Mouse (Mus musculus) frontal cortex, postnatal 36 days (tissue): ENCODE results near the gene Crim1.
A peak's percentile ranks its signal among the peaks of the same experiment; 100 is the strongest.

Experiments
- DNase-seq, 2 experiments: peaks; one replicate each; pipeline ENCODE4 v3.0.0; 2022; ENCODE audit warnings: low spot score in 2 of 2

The Crim1 gene

DNA sequence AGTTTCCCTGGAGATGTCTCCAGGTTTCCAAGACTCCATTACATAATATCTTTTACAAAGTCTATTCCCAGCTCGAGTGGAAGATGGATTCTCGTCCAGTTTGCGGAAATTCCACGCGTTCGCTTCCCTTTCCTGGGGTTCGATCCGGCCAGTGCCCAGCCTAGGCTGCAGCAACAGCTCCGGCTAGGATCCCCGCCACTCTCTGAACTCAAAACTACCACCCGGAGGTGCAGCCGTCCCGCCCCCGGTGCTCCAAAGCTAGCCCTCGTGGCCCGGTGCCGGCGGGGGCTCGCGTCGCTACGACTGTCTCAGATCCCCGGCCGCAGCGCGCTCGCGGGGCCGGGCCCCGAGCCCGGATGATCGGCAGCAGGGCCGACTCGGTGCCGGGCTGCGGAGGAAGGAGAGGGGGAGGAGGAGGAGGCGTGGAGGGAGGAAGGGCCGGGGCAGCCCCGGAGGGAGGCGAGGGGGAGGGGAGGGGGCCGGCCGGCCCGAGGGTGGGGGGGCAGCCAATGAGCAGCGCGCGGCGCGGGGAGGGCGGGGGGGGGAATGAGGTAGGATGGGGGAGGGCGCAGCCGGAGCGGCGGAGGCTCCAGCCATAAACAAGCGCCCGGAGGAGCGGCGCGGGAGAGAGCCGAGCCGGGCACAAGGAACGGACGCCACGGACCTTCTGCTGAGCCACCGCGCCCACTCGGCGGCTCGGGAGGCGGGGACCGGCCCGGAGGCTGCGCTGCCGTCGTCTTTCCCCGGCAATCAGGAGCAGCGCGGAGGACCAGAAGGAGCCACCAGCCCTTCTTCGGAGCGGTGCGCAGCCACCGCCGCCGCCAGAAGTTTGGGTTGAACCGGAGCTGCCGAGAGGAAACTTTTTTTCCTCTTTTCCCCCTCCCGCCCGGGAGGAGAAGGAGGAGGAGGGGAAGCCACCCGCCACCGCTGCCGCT lies at the start of gene Crim1:
Gene Crim1 (plus strand): TSS at position 623 of the 935 bp plus-strand sequence.
- DNase-seq, result peak; percentile 63 to 70

DNA sequence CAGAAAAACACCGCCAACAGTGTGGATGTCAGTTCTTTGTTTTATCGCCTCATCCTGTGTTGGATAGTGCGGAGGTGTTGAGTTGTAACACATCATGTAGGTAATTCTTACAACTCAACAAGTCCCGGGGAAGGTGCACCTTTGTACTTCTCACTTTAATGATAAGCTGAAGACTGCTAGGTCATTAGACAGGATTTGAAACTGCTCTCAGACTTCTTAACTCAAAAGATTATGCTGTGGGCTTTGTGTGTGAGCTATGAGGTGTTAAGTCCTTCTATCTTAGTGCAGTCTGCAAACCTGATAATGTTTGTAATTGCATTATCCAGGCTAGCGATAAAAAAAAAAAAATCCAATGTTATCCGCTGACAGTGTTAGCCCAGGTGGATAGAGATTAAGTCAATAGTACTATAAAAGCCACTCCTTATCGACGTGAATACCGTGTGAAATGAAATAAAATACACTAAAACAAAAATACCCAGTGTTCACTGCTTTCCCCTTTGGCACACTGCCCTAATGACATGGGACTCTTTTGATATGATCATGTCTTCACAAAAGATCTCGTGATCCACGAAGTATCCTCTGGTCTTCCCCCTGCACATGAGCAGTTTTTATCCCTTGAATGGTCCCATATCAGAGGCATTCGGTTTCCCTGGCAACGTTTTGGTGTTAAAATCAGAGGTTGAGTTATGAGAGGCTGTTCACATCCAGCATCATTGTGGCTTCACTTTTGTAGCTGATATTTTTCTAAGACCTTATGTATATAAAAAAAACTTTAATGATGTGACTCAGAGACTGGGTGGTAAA lies 48.4 kb upstream of the Crim1 start:
- DNase-seq, result no peak

DNA sequence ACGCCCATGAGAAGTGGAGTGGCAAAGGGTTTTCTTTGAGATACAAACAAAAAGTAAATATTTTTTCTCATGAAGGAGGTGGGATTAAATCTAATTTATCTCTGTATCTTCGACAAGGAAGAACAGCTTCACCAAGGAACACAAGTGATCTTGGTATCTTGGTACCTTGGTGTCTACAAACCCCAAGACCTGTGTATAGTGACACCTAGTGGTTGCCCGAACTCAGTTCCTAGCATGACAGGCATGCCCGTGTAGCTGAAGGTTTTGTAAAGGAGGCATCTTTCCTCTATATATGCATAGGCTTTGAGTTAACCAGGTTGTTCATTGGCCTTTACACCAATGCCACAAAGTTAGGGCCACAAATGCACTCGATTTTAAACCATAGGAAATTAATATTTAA lies 36.8 kb upstream of the Crim1 start:
- peak; percentile 54 to 82 for DNase-seq

DNA sequence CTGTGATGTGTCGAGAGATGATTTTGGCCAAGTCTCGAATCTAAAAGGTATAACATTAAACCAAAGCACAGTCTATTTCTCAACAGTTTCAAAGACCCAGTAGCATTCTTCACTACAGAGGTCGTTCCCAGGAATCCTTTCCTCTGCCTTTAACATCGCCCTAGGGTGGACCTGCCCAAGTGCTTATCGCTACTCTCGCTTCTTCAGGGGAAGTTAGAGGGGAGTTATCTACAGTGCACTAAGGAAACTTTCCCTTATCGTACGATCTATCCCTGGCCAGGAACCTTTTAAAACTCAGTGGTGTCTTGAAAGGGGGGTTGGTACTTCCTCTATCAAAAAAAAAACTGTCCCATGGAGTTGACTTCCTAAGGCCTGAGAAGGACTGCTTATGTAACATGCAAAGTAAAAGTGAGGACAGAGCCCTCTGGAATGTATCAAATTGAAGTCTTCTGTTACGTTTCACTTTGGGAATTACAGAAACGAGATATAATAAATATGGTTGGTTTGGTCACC lies 36.3 kb upstream of the Crim1 start:
- no peak for DNase-seq

DNA sequence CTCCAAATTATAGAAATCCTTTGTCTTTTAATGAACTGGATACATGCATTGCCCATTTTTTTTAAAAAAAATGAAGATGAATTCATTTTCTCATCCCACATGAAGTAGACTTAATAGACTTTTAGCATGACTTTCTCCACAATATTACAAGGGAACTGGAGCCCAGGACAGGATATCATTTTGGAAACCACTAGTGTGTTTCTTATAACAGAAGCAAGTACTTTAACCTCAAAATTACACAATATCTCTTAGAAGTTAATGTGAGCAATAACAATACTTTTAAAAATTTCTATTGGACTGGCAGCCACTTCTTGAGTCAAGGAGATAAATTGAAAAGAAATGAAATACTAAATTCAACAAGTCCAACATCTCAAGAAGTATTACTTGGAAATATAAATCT lies 34.2 kb upstream of the Crim1 start:
- DNase-seq, result no peak

DNA sequence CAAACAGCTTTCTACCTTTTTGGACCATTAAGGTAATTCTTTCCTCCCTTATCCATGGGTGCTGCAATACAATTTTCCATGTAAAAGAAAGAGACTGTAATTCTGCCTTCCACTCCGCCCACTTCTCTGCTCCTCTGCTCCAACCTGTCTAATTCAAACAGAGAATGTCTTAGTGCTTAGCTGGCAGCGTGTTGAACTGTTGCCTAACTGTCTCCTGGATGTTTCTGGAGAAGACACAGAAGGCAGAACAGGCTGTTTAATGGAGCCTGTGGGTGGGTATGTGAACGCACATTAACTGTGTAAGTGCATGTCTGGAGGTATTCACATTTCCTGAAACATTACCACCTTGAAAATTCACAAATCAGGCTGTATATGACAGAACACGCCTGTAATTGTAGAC lies 33.5 kb upstream of the Crim1 start:
- DNase-seq, result peak; percentile 9 to 35

- DNase-seq, result no peak
These were observed 27.7 kb upstream of the Crim1 start for GRCm38 (mm10) chr17:78172371-78172770.

- DNase-seq, result no peak
These were observed 19.3 kb upstream of the Crim1 start for GRCm38 (mm10) chr17:78180766-78181165.

DNA sequence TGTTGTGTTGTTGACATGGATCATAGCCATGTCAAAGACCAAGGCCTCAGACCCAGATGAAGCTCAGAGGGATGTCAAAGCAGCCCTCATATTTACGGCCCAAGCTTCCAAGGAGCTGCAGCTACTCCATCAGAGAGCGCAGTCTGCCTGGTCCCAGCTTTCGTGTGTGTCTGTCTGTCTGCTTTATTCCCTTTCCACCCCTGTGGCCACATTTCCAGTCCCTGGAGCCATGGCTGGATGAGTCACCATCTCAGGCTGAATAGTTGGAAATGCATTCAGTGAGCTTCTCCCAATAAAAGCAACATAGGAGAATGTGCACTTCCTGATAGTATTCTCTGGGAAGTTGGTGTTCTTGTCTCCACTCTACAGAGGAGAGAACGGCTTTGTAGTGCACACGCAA lies 3.9 kb upstream of the Crim1 start:
- DNase-seq, result no peak

DNA sequence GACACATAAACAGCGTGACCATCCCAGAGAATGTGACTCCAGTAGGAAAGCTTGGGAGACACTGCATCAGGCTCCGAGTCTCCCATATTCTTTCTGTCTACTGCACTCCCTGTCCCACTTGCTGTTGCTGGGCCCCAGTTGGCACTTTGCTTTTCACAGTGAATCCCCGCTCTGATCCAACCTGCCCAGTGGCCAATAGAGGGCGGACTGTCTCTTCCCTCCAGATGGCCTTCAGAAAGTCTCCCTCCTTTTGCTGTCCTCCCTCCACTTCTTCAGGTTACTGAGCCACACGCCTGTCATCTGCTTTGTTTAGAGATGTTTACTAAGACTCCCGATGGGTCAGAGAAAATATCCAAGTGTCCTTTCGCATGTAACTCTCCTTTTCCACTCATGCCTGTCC lies 2.9 kb upstream of the Crim1 start:
- DNase-seq, result no peak

GRCm38 (mm10) chr17:78198140-78198539 lies 1.9 kb upstream of the Crim1 start:
- no peak for DNase-seq

GRCm38 (mm10) chr17:78198820-78199219 lies 1.2 kb upstream of the Crim1 start:
- no peak for DNase-seq

- DNase-seq, result no peak
These were observed 820 bp upstream of the Crim1 start for GRCm38 (mm10) chr17:78199231-78199625.

DNA sequence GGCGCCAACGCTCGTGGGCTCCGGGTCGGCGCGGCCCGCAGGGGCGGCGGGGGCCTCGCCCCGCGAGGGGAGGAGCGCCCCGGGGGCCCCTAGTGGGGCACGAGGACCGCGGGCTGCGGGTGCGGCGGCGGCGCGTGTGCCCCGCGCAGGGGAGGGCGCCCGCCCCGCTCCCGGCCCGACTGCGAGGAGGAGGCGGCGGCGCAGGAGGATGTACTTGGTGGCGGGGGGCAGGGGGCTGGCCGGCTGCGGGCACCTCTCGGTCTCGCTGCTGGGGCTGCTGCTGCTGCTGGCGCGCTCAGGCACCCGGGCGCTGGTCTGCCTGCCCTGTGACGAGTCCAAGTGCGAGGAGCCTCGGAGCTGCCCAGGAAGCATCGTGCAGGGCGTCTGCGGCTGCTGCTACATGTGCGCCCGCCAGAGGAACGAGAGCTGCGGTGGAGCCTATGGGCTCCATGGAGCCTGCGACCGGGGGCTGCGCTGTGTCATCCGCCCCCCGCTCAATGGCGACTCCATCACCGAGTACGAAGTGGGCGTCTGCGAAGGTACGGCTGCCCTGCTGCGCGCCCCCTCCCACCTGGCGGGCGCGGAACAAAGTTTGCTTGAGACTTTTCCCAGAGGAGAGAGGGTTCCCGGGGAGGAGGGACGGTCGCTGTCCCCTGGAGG lies 643 bp downstream of the Crim1 start:
- peak; percentile 45 to 55 for DNase-seq

GRCm38 (mm10) chr17:78201221-78202058 lies 1.4 kb downstream of the Crim1 start:
- DNase-seq, result peak; percentile 26 to 39

- DNase-seq, result no peak
These were observed 2.2 kb downstream of the Crim1 start for GRCm38 (mm10) chr17:78202221-78202620.

DNA sequence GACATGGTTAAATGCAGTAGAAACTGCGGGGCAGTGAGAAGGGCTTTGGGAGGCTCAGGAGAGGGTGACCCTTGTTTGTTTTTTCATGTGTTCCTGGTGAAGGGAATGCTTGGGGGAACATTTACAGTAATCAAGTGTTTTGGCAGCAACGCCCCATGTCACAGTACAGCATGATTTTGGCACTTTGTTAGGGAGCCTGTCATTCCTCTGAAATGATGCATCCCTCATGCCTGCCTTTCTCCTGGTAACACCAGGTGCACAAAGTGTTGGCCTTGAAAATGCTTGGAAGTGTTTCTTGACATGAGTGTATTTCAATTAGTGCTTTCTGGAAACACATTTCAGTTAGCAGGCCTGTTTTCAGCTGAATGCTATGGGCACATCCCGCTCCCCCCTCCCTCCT lies 2.7 kb downstream of the Crim1 start:
- no peak for DNase-seq

DNA sequence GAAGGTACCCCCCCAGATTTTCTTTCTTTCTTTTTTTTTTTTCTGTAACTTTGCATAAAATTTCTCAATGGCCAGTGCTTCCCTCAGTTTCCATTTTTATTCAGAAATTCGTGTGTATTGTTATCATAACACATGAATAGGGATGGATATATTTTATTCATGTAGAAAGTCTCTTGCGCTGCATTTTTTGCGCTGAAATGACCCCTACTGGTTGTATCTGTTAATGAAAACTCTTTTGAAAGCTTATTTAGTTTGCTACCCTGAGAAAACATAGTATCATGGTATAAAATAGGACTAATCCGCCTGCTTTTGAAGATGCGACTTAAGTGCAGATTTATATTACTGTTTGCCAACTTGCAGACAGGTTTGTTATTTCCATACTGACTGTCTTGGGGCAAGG lies 3.4 kb downstream of the Crim1 start:
- no peak for DNase-seq

DNA sequence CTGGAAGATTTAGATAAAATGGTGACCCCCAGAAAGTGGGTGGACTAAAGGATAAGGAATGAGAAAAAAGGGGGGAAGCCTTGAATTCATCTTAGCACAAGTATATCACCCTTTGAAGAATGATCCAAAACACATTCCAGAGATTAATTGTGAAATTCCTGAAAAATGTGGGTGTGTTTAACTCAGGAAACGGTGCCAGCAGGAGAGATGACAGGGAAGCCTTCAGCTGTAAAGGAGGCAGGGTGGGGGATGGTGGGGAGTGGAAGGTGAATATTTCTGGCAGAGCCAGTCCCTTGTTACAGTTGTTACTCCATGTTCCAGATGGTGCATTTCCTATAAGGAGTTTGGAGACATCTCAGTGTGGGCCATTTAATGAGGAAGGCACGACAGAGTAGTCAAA lies 6.4 kb downstream of the Crim1 start:
- DNase-seq, result no peak

- DNase-seq, result no peak
These were observed 7.2 kb downstream of the Crim1 start for GRCm38 (mm10) chr17:78207246-78207645.

DNA sequence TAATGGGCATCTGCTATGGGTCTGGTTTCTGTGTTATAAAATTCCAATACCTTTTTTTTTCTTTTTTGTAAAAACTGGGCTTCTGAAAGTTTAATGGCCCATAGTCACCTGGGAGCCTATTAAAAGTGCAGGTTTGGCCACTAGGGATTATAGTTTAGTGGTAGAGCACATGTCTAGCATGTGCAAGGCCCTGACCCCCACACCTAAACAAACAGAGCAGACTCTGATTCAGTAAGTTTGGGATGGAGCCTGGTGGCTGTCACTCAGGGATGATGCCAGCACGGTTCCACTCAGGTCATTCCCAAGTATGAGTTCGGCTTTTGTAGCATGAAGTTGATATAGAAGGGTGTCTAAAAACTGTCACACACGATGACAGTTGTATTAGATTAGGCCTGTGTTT lies 8.8 kb downstream of the Crim1 start:
- no peak for DNase-seq
